Mouse (Mus musculus) natural killer cell, adult 2 months (primary cell): ENCODE measurements at regions not wholly inside any gene's neighbourhood (a gene's known extent, or its start where the extent isn't known, plus 50 kb on each side); places are given as distances from the start of the nearest gene placed in this dataset.

Source experiments
- DNase-seq, 2 experiments: peaks; one replicate each; pipeline ENCODE4 v3.0.0; 2022; ENCODE audit warnings: low spot score in 2 of 2

GRCm38 (mm10) chr4:105327711-105328471 is 170.7 kb downstream of the Plpp3 start:
- no peak for DNase-seq

DNA sequence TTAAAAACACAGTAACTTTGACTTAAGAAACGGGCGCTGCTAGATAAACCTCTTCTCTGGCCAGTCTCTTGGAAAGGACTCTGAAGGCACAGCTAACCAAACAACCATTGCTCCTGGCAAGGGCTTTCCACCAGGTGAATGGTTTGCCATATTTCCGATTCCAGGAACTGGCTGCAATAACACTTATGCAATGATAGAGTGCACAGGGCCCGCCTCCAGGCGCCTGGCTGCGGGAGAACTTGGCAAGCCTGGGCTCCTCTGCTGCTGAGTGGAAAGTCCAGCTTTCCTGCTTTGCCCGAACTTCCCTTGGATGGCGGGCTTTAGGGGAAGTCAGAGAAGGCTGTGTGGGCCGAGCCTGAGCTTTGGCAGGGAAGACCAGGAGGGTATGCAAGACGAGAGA is 171.6 kb downstream of the Plpp3 start:
- DNase-seq, result no peak

GRCm38 (mm10) chr4:105332081-105332480 is 174.9 kb downstream of the Plpp3 start:
- DNase-seq, result no peak

- DNase-seq, result no peak
Measured at GRCm38 (mm10) chr4:105335872-105336271, 178.7 kb downstream of the Plpp3 start.

GRCm38 (mm10) chr4:105336557-105336956 is 179.4 kb downstream of the Plpp3 start:
- DNase-seq, result no peak

GRCm38 (mm10) chr4:105338131-105338530 is 181.0 kb downstream of the Plpp3 start:
- no peak for DNase-seq

DNA sequence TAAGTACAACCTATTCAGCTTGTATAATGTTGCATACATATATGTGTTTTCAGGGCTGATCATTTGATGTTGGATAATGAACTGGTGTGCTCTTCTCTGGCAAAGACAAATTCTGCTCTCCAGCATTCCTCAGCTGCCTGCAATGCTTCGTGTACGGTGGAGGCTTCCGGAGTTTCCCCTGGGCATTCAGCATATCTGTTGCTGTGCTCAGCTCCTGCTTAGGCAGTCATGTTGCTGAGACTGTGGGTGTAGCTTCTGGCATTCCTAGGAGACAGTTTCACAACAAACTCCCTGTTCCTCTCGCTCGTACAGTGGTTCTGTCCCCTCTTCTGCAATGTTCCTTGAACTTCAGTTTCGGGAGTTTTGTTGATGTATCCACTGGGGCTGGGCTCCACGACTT is 181.7 kb downstream of the Plpp3 start:
- no peak for DNase-seq

- no peak for DNase-seq
Measured at GRCm38 (mm10) chr4:105341274-105341673, 184.1 kb downstream of the Plpp3 start.

DNA sequence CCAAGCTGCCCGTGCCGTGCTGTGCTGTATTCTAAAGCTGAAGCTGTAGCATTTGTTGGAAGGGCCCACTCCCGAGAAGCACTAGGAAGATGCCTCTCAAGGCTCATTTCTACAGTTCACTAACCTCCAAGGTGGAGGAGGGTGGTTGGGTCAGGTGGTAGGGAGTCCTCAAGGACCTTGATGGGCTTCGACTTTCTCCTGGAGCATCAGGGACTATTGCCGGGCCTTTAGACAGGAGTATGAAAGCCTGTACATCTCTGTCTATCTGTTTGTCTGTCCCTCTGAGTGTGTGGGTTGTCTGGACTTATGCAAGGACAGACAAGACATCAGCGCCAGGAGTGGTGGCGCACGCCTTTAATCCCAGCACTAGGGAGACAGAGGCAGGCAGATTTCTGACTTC is 189.7 kb downstream of the Plpp3 start:
- no peak for DNase-seq

- DNase-seq, result no peak
Measured at GRCm38 (mm10) chr4:105347911-105348310, 190.8 kb downstream of the Plpp3 start.

DNA sequence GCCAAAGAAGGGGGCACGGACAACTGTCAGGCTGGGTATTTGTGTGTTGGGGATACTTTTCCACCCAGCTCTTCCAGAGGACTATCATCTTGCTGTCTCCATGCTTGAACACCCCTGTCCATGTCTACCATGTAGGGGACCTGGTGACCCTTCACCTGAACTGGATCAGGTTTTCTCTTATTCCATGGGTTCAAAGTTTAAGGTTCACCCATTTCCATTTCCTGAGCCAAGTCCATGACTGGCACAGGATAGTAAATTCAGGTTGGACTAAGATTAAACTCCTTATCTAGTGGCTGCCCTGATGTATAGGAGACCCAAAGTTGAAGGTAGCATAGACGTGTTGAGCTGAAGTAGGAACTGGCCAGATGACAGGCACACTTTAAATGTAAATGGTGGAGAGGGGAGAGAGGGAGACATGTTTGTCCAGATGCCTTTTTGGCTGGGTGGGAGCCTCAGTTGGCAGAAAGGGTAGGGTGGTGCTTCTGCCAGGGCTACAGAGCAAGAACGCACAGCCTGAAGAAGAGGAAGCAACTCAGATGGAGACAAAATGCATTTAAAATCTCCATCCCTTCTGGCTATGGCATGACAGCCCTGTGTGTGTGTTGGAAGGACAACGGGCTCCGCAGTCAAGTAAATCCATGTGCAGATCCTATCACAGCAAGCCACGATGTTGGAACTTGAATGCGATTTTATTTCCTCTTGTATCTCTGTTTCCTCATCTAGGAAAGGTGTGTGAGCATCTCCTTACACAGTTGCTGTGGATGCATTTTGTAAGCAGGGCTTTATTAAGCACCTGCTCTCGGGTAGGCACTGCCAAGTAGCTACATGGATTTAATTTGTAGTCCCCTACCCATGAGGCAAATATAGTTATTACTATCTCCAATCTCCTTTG is 192.4 kb downstream of the Plpp3 start:
- no peak for DNase-seq

- DNase-seq, result no peak
Measured at GRCm38 (mm10) chr4:105352342-105352741, 195.2 kb downstream of the Plpp3 start.

- no peak for DNase-seq
Measured at GRCm38 (mm10) chr4:105352953-105353352, 195.8 kb downstream of the Plpp3 start.

DNA sequence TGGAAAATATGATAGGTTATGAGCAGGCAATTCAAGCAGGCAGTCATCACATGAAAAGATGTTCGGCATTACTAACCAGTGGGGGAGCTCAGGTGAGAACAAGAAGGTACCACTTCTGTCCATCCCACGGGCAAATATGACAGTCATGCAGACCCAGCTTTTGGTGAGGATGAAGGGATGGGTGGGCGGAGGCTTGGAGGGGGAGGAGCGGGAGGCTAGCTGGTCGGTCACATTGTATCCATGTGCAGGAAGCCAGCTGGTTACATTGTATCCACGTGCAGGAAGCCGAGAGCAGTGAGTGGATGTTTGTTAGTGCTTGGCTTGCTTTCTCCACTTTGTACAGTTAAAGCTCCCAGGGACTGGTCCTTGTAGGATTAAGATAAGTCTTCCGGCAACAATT is 196.9 kb downstream of the Plpp3 start:
- DNase-seq, result no peak

- no peak for DNase-seq
Measured at GRCm38 (mm10) chr4:105356616-105357015, 199.5 kb downstream of the Plpp3 start.

DNA sequence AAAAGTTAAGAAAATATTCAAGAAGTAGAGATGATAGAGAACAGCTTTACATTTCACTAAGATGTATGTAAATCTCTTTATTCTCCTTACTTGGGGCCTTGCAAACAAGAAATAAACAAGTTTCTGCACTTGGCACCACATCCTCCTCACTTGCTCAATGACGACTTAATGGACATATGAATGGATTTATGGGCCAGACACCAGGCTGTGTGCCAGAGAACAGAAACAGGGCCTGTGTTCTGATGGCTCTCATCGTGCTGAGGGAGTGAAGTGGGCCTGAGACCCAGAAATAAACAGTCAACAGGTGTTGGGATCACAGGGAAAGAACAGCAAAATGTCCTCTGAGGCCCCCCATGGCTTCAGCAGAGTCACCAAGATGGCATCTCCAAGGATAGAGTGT is 201.6 kb downstream of the Plpp3 start:
- no peak for DNase-seq

- DNase-seq, result no peak
Measured at GRCm38 (mm10) chr4:105364496-105364895, 207.3 kb downstream of the Plpp3 start.

- no peak for DNase-seq
Measured at GRCm38 (mm10) chr4:105365076-105365475, 207.9 kb downstream of the Plpp3 start.

- DNase-seq, result no peak
Measured at GRCm38 (mm10) chr4:105376591-105376990, 219.4 kb downstream of the Plpp3 start.

DNA sequence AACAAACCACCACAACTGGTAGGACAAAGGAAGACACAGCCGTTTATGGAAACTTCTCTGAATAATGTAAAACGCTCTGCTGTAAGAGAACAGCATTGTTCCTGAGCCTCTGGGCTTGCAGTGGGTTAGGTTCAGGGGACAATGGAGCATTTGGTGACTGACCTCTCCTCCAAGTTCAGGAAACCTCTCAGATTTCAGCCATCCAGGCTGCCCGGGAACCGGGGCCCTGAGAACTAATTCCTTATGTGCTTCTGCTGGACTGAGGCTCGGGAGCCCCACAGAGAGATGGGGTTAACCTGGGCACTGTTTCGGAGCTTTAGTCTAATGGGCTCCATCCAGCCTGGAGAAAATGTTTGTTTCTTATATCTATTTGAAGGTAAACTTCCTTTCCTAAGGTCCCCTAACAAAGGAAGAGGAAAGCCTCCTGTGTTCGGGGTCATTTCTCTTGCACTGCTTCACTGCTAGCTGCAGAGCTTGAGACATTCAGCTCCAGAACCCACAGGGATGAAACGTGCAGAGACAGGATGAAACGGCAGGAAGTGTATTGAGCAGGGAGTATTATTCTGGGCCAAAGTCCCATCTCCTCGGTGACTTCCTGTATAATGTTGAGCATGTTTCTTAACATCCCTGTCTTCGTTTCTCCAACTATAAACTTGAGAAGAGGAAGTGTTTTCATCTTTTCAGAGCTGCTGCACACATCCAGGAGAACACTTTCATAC is 220.5 kb downstream of the Plpp3 start:
- DNase-seq, result no peak

GRCm38 (mm10) chr4:105384826-105385225 is 227.7 kb downstream of the Plpp3 start:
- no peak for DNase-seq

- no peak for DNase-seq
Measured at GRCm38 (mm10) chr4:105385481-105385880, 228.3 kb downstream of the Plpp3 start.
